Mouse (Mus musculus) left cerebral cortex, postnatal 36 days (tissue): Measurements from ENCODE around the gene Gpcpd1. TPM values are rescaled to one million over a fixed set of nuclear protein-coding genes. Genes with fewer than 3 reads are reported as not detected.

Experiments used
- DNase-seq, 2 experiments: peaks; one replicate each; pipeline ENCODE4 v3.0.0; 2021 to 2022; ENCODE audit warnings: low spot score in 2 of 2, mixed read lengths in 1 of 2
- intact Hi-C: fragments of 180-260 bp; cut with DNase I; formaldehyde crosslinking; loops from one replicate; pipeline ENCODE4 v1.15.1; 2025
- total RNA-seq, 2 experiments: library from RNA; stranded (reverse); gene quantifications; 2 replicates each; pipeline ENCODE4 v1.2.3; 2021

The Gpcpd1 gene
- total RNA-seq, 2 experiments from 2014 or later, result 92.9 to 94.2 TPM

- intact Hi-C loops, result no loop called here
- DNase-seq, result no peak
Measured at GRCm38 (mm10) chr2:132589906-132590538, 2.5 kb upstream of the Gpcpd1 start.

GRCm38 (mm10) chr2:132586006-132586405 is 1.5 kb downstream of the Gpcpd1 start:
- intact Hi-C loops, result no loop called here
- no peak for DNase-seq

GRCm38 (mm10) chr2:132584191-132584590 is 3.3 kb downstream of the Gpcpd1 start:
- DNase-seq, result no peak
- intact Hi-C loops, result no loop called here

GRCm38 (mm10) chr2:132583126-132583525 is 4.4 kb downstream of the Gpcpd1 start:
- intact Hi-C loops, result no loop called here
- DNase-seq, result no peak

- intact Hi-C loops, result no loop called here
- peak; percentile 53 to 65 for DNase-seq
Measured at GRCm38 (mm10) chr2:132582227-132582626, 5.3 kb downstream of the Gpcpd1 start.

GRCm38 (mm10) chr2:132579689-132580088 is 7.8 kb downstream of the Gpcpd1 start:
- intact Hi-C loops, result loop anchor here (5.0 kb wide), 1 partner anchor 123 kb away; no protein-coding TSS in a partner anchor
- no peak for DNase-seq

GRCm38 (mm10) chr2:132578711-132579110 is 8.8 kb downstream of the Gpcpd1 start:
- DNase-seq, result no peak
- intact Hi-C loops, result loop anchor here (5.0 kb wide), 1 partner anchor 124 kb away; no protein-coding TSS in a partner anchor

- DNase-seq, result peak; percentile 97 to 98
- intact Hi-C loops, result loop anchor here (5.0 kb wide), 1 partner anchor 124 kb away; no protein-coding TSS in a partner anchor
Measured at GRCm38 (mm10) chr2:132578059-132578458, 9.5 kb downstream of the Gpcpd1 start.

- DNase-seq, result no peak
- intact Hi-C loops, result loop anchor here (1.0 to 5.0 kb wide), 3 partner anchors 30 to 125 kb away; partner anchors contain the start of gene Shld1
Measured at GRCm38 (mm10) chr2:132577431-132577981, 10.0 kb downstream of the Gpcpd1 start.

GRCm38 (mm10) chr2:132576522-132577135 is 10.9 kb downstream of the Gpcpd1 start:
- intact Hi-C loops, result loop anchor here (1.0 to 5.0 kb wide), 3 partner anchors 31 to 126 kb away; partner anchors contain the start of gene Shld1
- no peak for DNase-seq

GRCm38 (mm10) chr2:132575759-132576439 is 11.6 kb downstream of the Gpcpd1 start:
- intact Hi-C loops, result loop anchor here (2.0 to 5.0 kb wide), 2 partner anchors 111 to 126 kb away; partner anchors contain the start of gene Shld1

GRCm38 (mm10) chr2:132575256-132575655 is 12.3 kb downstream of the Gpcpd1 start:
- intact Hi-C loops, result loop anchor here (5.0 kb wide), 1 partner anchor 127 kb away; no protein-coding TSS in a partner anchor

More at GRCm38 (mm10) chr2:132575759-132576439, 11.6 kb downstream of the Gpcpd1 start:
- DNase-seq, result no peak

GRCm38 (mm10) chr2:132573280-132573679 is 14.2 kb downstream of the Gpcpd1 start:
- intact Hi-C loops, result no loop called here
- DNase-seq, result no peak

More at GRCm38 (mm10) chr2:132575256-132575655, 12.3 kb downstream of the Gpcpd1 start:
- DNase-seq, result no peak

- no peak for DNase-seq
- intact Hi-C loops, result no loop called here
Measured at GRCm38 (mm10) chr2:132572651-132573050, 14.9 kb downstream of the Gpcpd1 start.

- intact Hi-C loops, result no loop called here
- DNase-seq, result no peak
Measured at GRCm38 (mm10) chr2:132571301-132571700, 16.2 kb downstream of the Gpcpd1 start.

- intact Hi-C loops, result no loop called here
Measured at GRCm38 (mm10) chr2:132570869-132571268, 16.7 kb downstream of the Gpcpd1 start.

GRCm38 (mm10) chr2:132569686-132570085 is 17.8 kb downstream of the Gpcpd1 start:
- intact Hi-C loops, result no loop called here

More at GRCm38 (mm10) chr2:132570869-132571268, 16.7 kb downstream of the Gpcpd1 start:
- DNase-seq, result no peak

GRCm38 (mm10) chr2:132567414-132567813 is 20.1 kb downstream of the Gpcpd1 start:
- intact Hi-C loops, result no loop called here
- DNase-seq, result no peak

More at GRCm38 (mm10) chr2:132569686-132570085, 17.8 kb downstream of the Gpcpd1 start:
- DNase-seq, result no peak

- intact Hi-C loops, result no loop called here
- no peak for DNase-seq
Measured at GRCm38 (mm10) chr2:132561860-132562259, 25.7 kb downstream of the Gpcpd1 start.

GRCm38 (mm10) chr2:132527864-132528263 is 59.7 kb downstream of the Gpcpd1 start:
- DNase-seq, result no peak
- intact Hi-C loops, result no loop called here
